Mouse (Mus musculus): ENCODE data around the gene Iars2. TPM values are rescaled to one million over a fixed set of nuclear protein-coding genes. Genes with fewer than 3 reads are reported as not detected.

The Iars2 gene
- polyA plus RNA-seq, 1 experiment: 21.6 TPM

DNA sequence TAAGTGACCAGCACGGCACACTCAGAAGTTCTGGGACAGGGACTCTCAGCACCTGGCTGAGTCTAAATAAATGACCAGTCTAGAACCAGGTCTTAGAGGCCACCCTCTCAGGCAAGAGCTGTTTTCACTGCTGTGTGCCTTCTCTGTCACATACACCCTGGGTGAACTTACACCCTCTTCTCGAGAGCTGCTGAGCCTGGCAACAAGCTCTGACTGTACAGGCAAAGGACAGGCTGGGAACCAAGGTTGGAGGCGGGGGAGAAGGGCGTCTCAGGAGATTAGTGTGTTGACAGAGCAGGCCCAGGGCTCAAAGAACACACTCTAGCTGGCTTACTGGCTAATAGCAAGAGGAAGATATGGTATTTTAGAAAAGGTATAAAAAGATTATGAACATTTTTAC, 20.3 kb downstream of the Iars2 start:
- no peaks in the 10 kb centered on the region for H3K4me1 ChIP-seq (ENCODE audit: control insufficient read depth, insufficient read depth, low read length)
- WGBS: 57% methylated on average over 4 of the region's 4 CpGs
- peak; percentile 13 for DNase-seq
- TF ChIP-seq POLR2A (IDR thresholded peaks at IDR 0.05; ENCODE audit: borderline replicate concordance, extremely low read depth, low read depth, low read length): no peak
- TF ChIP-seq CTCF (IDR thresholded peaks at IDR 0.05; ENCODE audit: insufficient read depth, low read length): no peak
- no peak overlapping the region for H3K4me3 ChIP-seq (replicated peaks; ENCODE audit: extremely low read depth, low read depth, low read length)

- TF ChIP-seq CTCF (IDR thresholded peaks at IDR 0.05; ENCODE audit: insufficient read depth, low read length): no peak
- no peak for TF ChIP-seq POLR2A (IDR thresholded peaks at IDR 0.05; ENCODE audit: borderline replicate concordance, extremely low read depth, low read depth, low read length)
- Histone ChIP-seq H3K4me1 (ENCODE audit: control insufficient read depth, insufficient read depth, low read length) (no peaks in the 10 kb centered on the region), H3K4me3 (replicated peaks; ENCODE audit: extremely low read depth, low read depth, low read length) (no peak overlapping the region)
- no peak for DNase-seq
- WGBS: 92% methylated on average over 2 of the region's 2 CpGs
These were observed 20.9 kb downstream of the Iars2 start for GRCm38 (mm10) chr1:185308334-185308733.

- no peak for DNase-seq
- WGBS: 92% methylated on average over 7 of the region's 7 CpGs
- H3K4me3 ChIP-seq (replicated peaks; ENCODE audit: extremely low read depth, low read depth, low read length): no peak overlapping the region
- no peaks in the 10 kb centered on the region for H3K4me1 ChIP-seq (ENCODE audit: control insufficient read depth, insufficient read depth, low read length)
- no peak for TF ChIP-seq POLR2A (IDR thresholded peaks at IDR 0.05; ENCODE audit: borderline replicate concordance, extremely low read depth, low read depth, low read length)
These were observed 21.6 kb downstream of the Iars2 start for GRCm38 (mm10) chr1:185307645-185308044.

DNA sequence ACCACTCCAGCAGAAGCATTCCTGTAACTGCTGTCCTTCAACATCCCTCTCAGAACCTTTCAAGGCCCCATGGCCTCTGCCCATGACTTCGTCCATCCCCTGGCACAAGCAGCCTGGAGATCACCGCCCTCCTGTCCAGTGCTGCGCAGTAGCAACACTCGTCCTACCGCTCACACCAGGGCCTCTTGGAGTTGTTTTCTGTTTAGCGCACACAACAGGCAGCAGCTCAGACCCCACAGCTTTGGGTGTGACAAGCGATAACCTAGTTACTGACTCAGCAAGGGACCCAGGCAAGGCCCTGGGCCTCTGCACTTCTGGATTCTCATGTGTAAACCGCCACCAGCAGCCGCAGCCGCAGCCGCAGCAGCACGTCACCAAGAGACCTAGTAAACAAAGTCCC, 22.4 kb downstream of the Iars2 start:
- Histone ChIP-seq H3K4me1 (ENCODE audit: control insufficient read depth, insufficient read depth, low read length) (no peaks in the 10 kb centered on the region), H3K4me3 (replicated peaks; ENCODE audit: extremely low read depth, low read depth, low read length) (no peak overlapping the region)
- TF ChIP-seq POLR2A (IDR thresholded peaks at IDR 0.05; ENCODE audit: borderline replicate concordance, extremely low read depth, low read depth, low read length) (no peak), CTCF (IDR thresholded peaks at IDR 0.05; ENCODE audit: insufficient read depth, low read length) (no peak)
- DNase-seq: no peak
- 97% methylated on average over 12 of the region's 12 CpGs for WGBS

DNA sequence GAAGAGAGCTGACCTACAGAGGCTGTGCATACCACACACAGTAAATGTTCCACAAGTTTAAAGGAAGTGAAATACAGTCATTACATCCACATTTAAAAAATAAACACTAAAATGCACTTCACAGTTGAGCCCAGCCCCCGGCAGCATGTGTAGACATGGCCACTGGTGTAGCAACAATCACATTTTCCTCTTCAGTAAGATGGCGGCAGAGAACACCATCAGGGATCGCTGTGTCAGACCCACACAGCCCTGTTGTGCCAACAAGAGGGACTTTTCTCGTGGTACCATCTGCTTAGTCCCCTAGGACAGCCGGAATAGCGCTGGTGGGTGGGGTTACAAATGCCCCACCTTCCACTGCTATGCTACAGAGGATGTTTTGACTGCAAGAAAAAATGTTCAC, 26.4 kb downstream of the Iars2 start:
- no peak overlapping the region for H3K4me3 ChIP-seq (replicated peaks; ENCODE audit: extremely low read depth, low read depth, low read length)
- no peak for TF ChIP-seq CTCF (IDR thresholded peaks at IDR 0.05; ENCODE audit: insufficient read depth, low read length)
- DNase-seq: no peak
- no peaks in the 10 kb centered on the region for H3K4me1 ChIP-seq (ENCODE audit: control insufficient read depth, insufficient read depth, low read length)
- WGBS: 95% methylated on average over 6 of the region's 6 CpGs

GRCm38 (mm10) chr1:185298496-185298895, 30.7 kb downstream of the Iars2 start:
- TF ChIP-seq CTCF (IDR thresholded peaks at IDR 0.05; ENCODE audit: insufficient read depth, low read length) (no peak), POLR2A (IDR thresholded peaks at IDR 0.05; ENCODE audit: borderline replicate concordance, extremely low read depth, low read depth, low read length) (no peak)
- Histone ChIP-seq H3K4me1 (ENCODE audit: control insufficient read depth, insufficient read depth, low read length) (no peaks in the 10 kb centered on the region), H3K4me3 (replicated peaks; ENCODE audit: extremely low read depth, low read depth, low read length) (no peak overlapping the region)
- WGBS: 90% methylated on average over 8 of the region's 8 CpGs
- DNase-seq: no peak

DNA sequence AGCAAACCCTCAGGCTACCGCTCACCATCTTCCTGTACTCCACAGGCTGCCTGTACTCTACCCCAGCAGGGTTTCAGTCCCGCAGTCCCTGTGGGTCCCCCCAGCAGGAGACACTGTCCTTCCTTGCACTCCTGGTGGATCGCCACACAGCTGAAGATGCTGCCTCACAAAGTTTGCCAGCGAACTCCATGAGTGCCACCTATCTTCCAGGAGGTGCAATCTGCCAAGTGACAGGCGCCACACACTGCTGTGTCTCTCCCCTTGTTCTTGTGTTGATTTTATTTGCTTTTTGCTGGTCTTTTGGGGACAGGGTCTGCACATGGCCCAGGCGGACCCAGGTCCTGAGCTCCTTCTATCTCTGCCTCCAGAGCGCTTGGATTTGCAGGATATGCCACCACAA, 32.3 kb downstream of the Iars2 start:
- DNase-seq: no peak
- no peaks in the 10 kb centered on the region for H3K4me1 ChIP-seq (ENCODE audit: control insufficient read depth, insufficient read depth, low read length)
- TF ChIP-seq CTCF (IDR thresholded peaks at IDR 0.05; ENCODE audit: insufficient read depth, low read length): no peak
- TF ChIP-seq POLR2A (IDR thresholded peaks at IDR 0.05; ENCODE audit: borderline replicate concordance, extremely low read depth, low read depth, low read length): no peak
- no peak overlapping the region for H3K4me3 ChIP-seq (replicated peaks; ENCODE audit: extremely low read depth, low read depth, low read length)
- 91% methylated on average over 7 of the region's 7 CpGs for WGBS

DNA sequence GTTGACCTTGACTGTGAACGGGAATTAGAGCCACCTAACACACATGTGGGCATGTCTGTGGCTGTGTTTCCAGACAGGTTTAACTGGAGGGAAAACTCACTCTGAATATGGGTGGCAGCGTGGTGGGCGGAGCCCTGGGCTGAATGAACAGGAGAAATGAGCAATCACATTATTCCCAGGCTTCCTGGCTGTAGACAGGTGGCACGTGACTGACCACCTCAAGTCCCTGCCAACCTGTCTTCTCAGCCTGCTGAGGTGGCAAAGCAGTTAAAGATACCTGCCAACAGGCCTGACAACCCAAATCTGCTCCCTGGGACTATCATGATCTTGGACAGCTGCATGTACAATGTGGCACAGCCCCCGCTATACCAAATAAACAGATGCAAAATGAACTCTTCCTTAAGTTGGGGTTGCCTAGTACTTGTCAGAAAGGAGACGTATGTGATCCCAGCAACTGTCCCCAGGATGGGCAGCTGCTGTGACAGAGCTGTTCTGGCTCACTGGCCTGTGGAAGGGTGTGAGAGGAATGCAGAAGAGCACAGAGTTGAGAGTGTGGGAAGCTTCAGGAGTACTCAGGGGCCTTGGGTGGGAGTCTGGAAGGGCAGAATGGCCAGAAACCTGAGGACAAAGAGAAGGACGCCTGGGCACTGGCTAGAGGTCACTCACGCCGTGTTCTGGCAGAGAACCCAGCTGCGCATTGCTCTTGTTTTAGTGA, 36.4 kb downstream of the Iars2 start:
- WGBS: 92% methylated on average over 10 of the region's 10 CpGs

GRCm38 (mm10) chr1:185291336-185291735, 37.9 kb downstream of the Iars2 start:
- TF ChIP-seq POLR2A (IDR thresholded peaks at IDR 0.05; ENCODE audit: borderline replicate concordance, extremely low read depth, low read depth, low read length) (no peak), CTCF (IDR thresholded peaks at IDR 0.05; ENCODE audit: insufficient read depth, low read length) (no peak)
- H3K4me1 ChIP-seq (ENCODE audit: control insufficient read depth, insufficient read depth, low read length): no peaks in the 10 kb centered on the region
- no peak for DNase-seq
- WGBS: 88% methylated on average over 4 of the region's 4 CpGs
- no peak overlapping the region for H3K4me3 ChIP-seq (replicated peaks; ENCODE audit: extremely low read depth, low read depth, low read length)

More for the DNA sequence above, 36.4 kb downstream of the Iars2 start:
- Histone ChIP-seq H3K4me3 (replicated peaks; ENCODE audit: extremely low read depth, low read depth, low read length) (no peak overlapping the region), H3K4me1 (ENCODE audit: control insufficient read depth, insufficient read depth, low read length) (no peaks in the 10 kb centered on the region)
- TF ChIP-seq POLR2A (IDR thresholded peaks at IDR 0.05; ENCODE audit: borderline replicate concordance, extremely low read depth, low read depth, low read length) (no peak), CTCF (IDR thresholded peaks at IDR 0.05; ENCODE audit: insufficient read depth, low read length) (no peak)
- no peak for DNase-seq

GRCm38 (mm10) chr1:185289231-185289630, 40.0 kb downstream of the Iars2 start:
- TF ChIP-seq CTCF (IDR thresholded peaks at IDR 0.05; ENCODE audit: insufficient read depth, low read length) (no peak), POLR2A (IDR thresholded peaks at IDR 0.05; ENCODE audit: borderline replicate concordance, extremely low read depth, low read depth, low read length) (no peak)
- Histone ChIP-seq H3K4me3 (replicated peaks; ENCODE audit: extremely low read depth, low read depth, low read length) (no peak overlapping the region), H3K4me1 (ENCODE audit: control insufficient read depth, insufficient read depth, low read length) (no peaks in the 10 kb centered on the region)
- DNase-seq: no peak
- 60% methylated on average over 5 of the region's 5 CpGs for WGBS

All from lung, adult 2 months (tissue).